Mouse (Mus musculus): ENCODE measurements around the gene Scgn. TPM values are rescaled to one million over a fixed set of nuclear protein-coding genes. Genes with fewer than 3 reads are reported as not detected.

Gene Scgn
- polyA plus RNA-seq, 1 experiment, result 1.3 TPM

- Histone ChIP-seq H3K4me3 (ENCODE audit: low read depth, low read length) (no peak overlapping the region), H3K36me3 (ENCODE audit: control insufficient read depth, insufficient read depth, low read length) (no peaks in the 10 kb centered on the region), H3K4me1 (ENCODE audit: control insufficient read depth, insufficient read depth, insufficient read length, low read length) (no peaks in the 10 kb centered on the region), H3K27ac (ENCODE audit: insufficient read depth, low read depth, low read length) (no peak overlapping the region), H3K27me3 (ENCODE audit: control insufficient read depth, insufficient read depth, low read length) (no peaks in the 10 kb centered on the region)
- 59% methylated on average over 2 of the region's 2 CpGs for WGBS
- TF ChIP-seq CTCF (IDR thresholded peaks at IDR 0.05; ENCODE audit: extremely low read depth, insufficient read length, insufficient replicate concordance, low read depth, low read length) (no peak), POLR2A (IDR thresholded peaks at IDR 0.05; ENCODE audit: low read depth, low read length) (no peak)
Measured at GRCm38 (mm10) chr13:23942861-23943260, 48.2 kb downstream of the Scgn start.

GRCm38 (mm10) chr13:23940291-23940690 lies 50.7 kb downstream of the Scgn start:
- no peaks in the 10 kb centered on the region for H3K4me1 ChIP-seq (ENCODE audit: control insufficient read depth, insufficient read depth, insufficient read length, low read length)
- no peak for TF ChIP-seq POLR2A (IDR thresholded peaks at IDR 0.05; ENCODE audit: low read depth, low read length)
- TF ChIP-seq CTCF (IDR thresholded peaks at IDR 0.05; ENCODE audit: extremely low read depth, insufficient read length, insufficient replicate concordance, low read depth, low read length), result no peak
- no peaks in the 10 kb centered on the region for H3K36me3 ChIP-seq (ENCODE audit: control insufficient read depth, insufficient read depth, low read length)
- H3K27me3 ChIP-seq (ENCODE audit: control insufficient read depth, insufficient read depth, low read length), result no peaks in the 10 kb centered on the region
- H3K27ac ChIP-seq (ENCODE audit: insufficient read depth, low read depth, low read length), result no peak overlapping the region
- H3K4me3 ChIP-seq (ENCODE audit: low read depth, low read length), result no peak overlapping the region
- 84% methylated on average over 6 of the region's 6 CpGs for WGBS

- TF ChIP-seq POLR2A (IDR thresholded peaks at IDR 0.05; ENCODE audit: low read depth, low read length) (no peak), CTCF (IDR thresholded peaks at IDR 0.05; ENCODE audit: extremely low read depth, insufficient read length, insufficient replicate concordance, low read depth, low read length) (no peak)
- Histone ChIP-seq H3K4me3 (ENCODE audit: low read depth, low read length) (no peak overlapping the region), H3K4me1 (ENCODE audit: control insufficient read depth, insufficient read depth, insufficient read length, low read length) (no peaks in the 10 kb centered on the region), H3K36me3 (ENCODE audit: control insufficient read depth, insufficient read depth, low read length) (no peaks in the 10 kb centered on the region), H3K27ac (ENCODE audit: insufficient read depth, low read depth, low read length) (no peak overlapping the region), H3K27me3 (ENCODE audit: control insufficient read depth, insufficient read depth, low read length) (no peaks in the 10 kb centered on the region)
- 77% methylated on average over 1 of the region's 1 CpGs for WGBS
Measured at GRCm38 (mm10) chr13:23938699-23939098, 52.3 kb downstream of the Scgn start.

- Histone ChIP-seq H3K27me3 (ENCODE audit: control insufficient read depth, insufficient read depth, low read length) (no peaks in the 10 kb centered on the region), H3K4me3 (ENCODE audit: low read depth, low read length) (no peak within 1 kb of the TSS), H3K27ac (ENCODE audit: insufficient read depth, low read depth, low read length) (no peak within 1 kb of the TSS), H3K4me1 (ENCODE audit: control insufficient read depth, insufficient read depth, insufficient read length, low read length) (peaks cover 3% of the 10 kb centered on the region; the same call in 1 of the 2 replicates), H3K36me3 (ENCODE audit: control insufficient read depth, insufficient read depth, low read length) (no peaks in the 10 kb centered on the region)
- TF ChIP-seq CTCF (IDR thresholded peaks at IDR 0.05; ENCODE audit: extremely low read depth, insufficient read length, insufficient replicate concordance, low read depth, low read length), result no peak
- TF ChIP-seq POLR2A (IDR thresholded peaks at IDR 0.05; ENCODE audit: low read depth, low read length), result no peak
- 95% methylated on average over 10 of the region's 10 CpGs for WGBS
Measured at GRCm38 (mm10) chr13:23934211-23934520, 56.8 kb downstream of the Scgn start, which contains the start of gene Hist1h2aa. Gene Hist1h2aa (plus strand): TSS chr13:23934462.

- Histone ChIP-seq H3K4me1 (ENCODE audit: control insufficient read depth, insufficient read depth, insufficient read length, low read length) (peaks cover 3% of the 10 kb centered on the region; the same call in 1 of the 2 replicates), H3K4me3 (ENCODE audit: low read depth, low read length) (no peak within 1 kb of the TSS), H3K27ac (ENCODE audit: insufficient read depth, low read depth, low read length) (no peak within 1 kb of the TSS), H3K36me3 (ENCODE audit: control insufficient read depth, insufficient read depth, low read length) (no peaks in the 10 kb centered on the region), H3K27me3 (ENCODE audit: control insufficient read depth, insufficient read depth, low read length) (no peaks in the 10 kb centered on the region)
- WGBS, result 94% methylated on average over 39 of the region's 39 CpGs
- no peak for TF ChIP-seq POLR2A (IDR thresholded peaks at IDR 0.05; ENCODE audit: low read depth, low read length)
- no peak for TF ChIP-seq CTCF (IDR thresholded peaks at IDR 0.05; ENCODE audit: extremely low read depth, insufficient read length, insufficient replicate concordance, low read depth, low read length)
Measured at GRCm38 (mm10) chr13:23933421-23934210, 57.4 kb downstream of the Scgn start, which contains the start of gene Hist1h2ba. Gene Hist1h2ba (minus strand): TSS chr13:23934156.

GRCm38 (mm10) chr13:23930904-23931303 lies 60.1 kb downstream of the Scgn start:
- H3K36me3 ChIP-seq (ENCODE audit: control insufficient read depth, insufficient read depth, low read length), result no peaks in the 10 kb centered on the region
- no peak for TF ChIP-seq CTCF (IDR thresholded peaks at IDR 0.05; ENCODE audit: extremely low read depth, insufficient read length, insufficient replicate concordance, low read depth, low read length)
- TF ChIP-seq POLR2A (IDR thresholded peaks at IDR 0.05; ENCODE audit: low read depth, low read length), result no peak
- H3K4me3 ChIP-seq (ENCODE audit: low read depth, low read length), result peak overlapping the region; percentile 46
- H3K27me3 ChIP-seq (ENCODE audit: control insufficient read depth, insufficient read depth, low read length), result no peaks in the 10 kb centered on the region
- peak overlapping the region; percentile 65 for H3K27ac ChIP-seq (ENCODE audit: insufficient read depth, low read depth, low read length)
- peaks cover 10% of the 10 kb centered on the region; the same call in 1 of the 2 replicates for H3K4me1 ChIP-seq (ENCODE audit: control insufficient read depth, insufficient read depth, insufficient read length, low read length)
- 48% methylated on average over 11 of the region's 11 CpGs for WGBS

GRCm38 (mm10) chr13:23930461-23930860 lies 60.6 kb downstream of the Scgn start:
- WGBS, result 34% methylated on average over 9 of the region's 9 CpGs
- TF ChIP-seq CTCF (IDR thresholded peaks at IDR 0.05; ENCODE audit: extremely low read depth, insufficient read length, insufficient replicate concordance, low read depth, low read length), result no peak
- no peak for TF ChIP-seq POLR2A (IDR thresholded peaks at IDR 0.05; ENCODE audit: low read depth, low read length)
- Histone ChIP-seq H3K27ac (ENCODE audit: insufficient read depth, low read depth, low read length) (peak overlapping the region; percentile 65), H3K4me1 (ENCODE audit: control insufficient read depth, insufficient read depth, insufficient read length, low read length) (peaks cover 10% of the 10 kb centered on the region; the same call in 1 of the 2 replicates), H3K36me3 (ENCODE audit: control insufficient read depth, insufficient read depth, low read length) (no peaks in the 10 kb centered on the region), H3K4me3 (ENCODE audit: low read depth, low read length) (peak overlapping the region; percentile 46), H3K27me3 (ENCODE audit: control insufficient read depth, insufficient read depth, low read length) (no peaks in the 10 kb centered on the region)

All from small intestine, adult 2 months (tissue).